Mouse (Mus musculus): Measurements from ENCODE around the gene Hpse2. TPM values are rescaled to one million over a fixed set of nuclear protein-coding genes. Genes with fewer than 3 reads are reported as not detected.

Gene Hpse2
- polyA plus RNA-seq, 1 experiment = not detected

- no peak overlapping the region for H3K4me3 ChIP-seq
- H3ac ChIP-seq (ENCODE audit: control insufficient read depth, insufficient read length) = no peak overlapping the region
- peaks cover 30% of the 10 kb centered on the region for H3K27me3 ChIP-seq (ENCODE audit: control insufficient read depth, insufficient read depth, insufficient read length)
- no peaks in the 10 kb centered on the region for H3K79me2 ChIP-seq (ENCODE audit: control insufficient read depth, insufficient read depth)
- no peak overlapping the region for H3K4me2 ChIP-seq (ENCODE audit: low read depth)
- no peaks in the 10 kb centered on the region for H3K36me3 ChIP-seq (ENCODE audit: control insufficient read depth, insufficient read depth)
- TF ChIP-seq USF1 (IDR thresholded peaks at IDR 0.05; ENCODE audit: low read depth) = no peak
- TF ChIP-seq MYOD1 (IDR thresholded peaks at IDR 0.05; ENCODE audit: control insufficient read depth in 1 of 3, insufficient read length in 2 of 3, low read depth in 2 of 3) = no peak
- TF ChIP-seq MAX (IDR thresholded peaks at IDR 0.05; ENCODE audit: low read depth) = no peak
- TF ChIP-seq POLR2A (IDR thresholded peaks at IDR 0.05; ENCODE audit: insufficient read length, low read depth) = no peak
- TF ChIP-seq SRF (IDR thresholded peaks at IDR 0.05; ENCODE audit: control insufficient read depth, insufficient read length, low read depth) = no peak
- TF ChIP-seq REST (IDR thresholded peaks at IDR 0.05; ENCODE audit: insufficient read depth, insufficient read length) = no peak
- TF ChIP-seq POLR2AphosphoS2 (IDR thresholded peaks at IDR 0.05; ENCODE audit: insufficient read length, low read depth) = no peak
- TF ChIP-seq CEBPB (IDR thresholded peaks at IDR 0.05; ENCODE audit: insufficient read depth, poor library complexity, severe bottlenecking) = no peak
- TF ChIP-seq TCF12 (IDR thresholded peaks at IDR 0.05; ENCODE audit: insufficient read depth, poor library complexity, severe bottlenecking) = no peak
- TF ChIP-seq TCF3 (IDR thresholded peaks at IDR 0.05; ENCODE audit: insufficient read length, low read depth) = no peak
- no peak for TF ChIP-seq MYOG (IDR thresholded peaks at IDR 0.05; ENCODE audit: control insufficient read depth in 1 of 3, insufficient read depth in 1 of 3, insufficient read length in 2 of 3, low read depth in 2 of 3)
- TF ChIP-seq E2F4 (IDR thresholded peaks at IDR 0.05; ENCODE audit: insufficient read depth) = no peak
These were observed 1.9 kb downstream of the Hpse2 start for GRCm38 (mm10) chr19:43386041-43386952.

GRCm38 (mm10) chr19:43385451-43385850 lies 2.7 kb downstream of the Hpse2 start:
- TF ChIP-seq USF1 (IDR thresholded peaks at IDR 0.05; ENCODE audit: low read depth) = no peak
- TF ChIP-seq MYOG (IDR thresholded peaks at IDR 0.05; ENCODE audit: control insufficient read depth in 1 of 3, insufficient read depth in 1 of 3, insufficient read length in 2 of 3, low read depth in 2 of 3) = no peak
- TF ChIP-seq E2F4 (IDR thresholded peaks at IDR 0.05; ENCODE audit: insufficient read depth) = no peak
- no peak for TF ChIP-seq TCF3 (IDR thresholded peaks at IDR 0.05; ENCODE audit: insufficient read length, low read depth)
- no peak for TF ChIP-seq SRF (IDR thresholded peaks at IDR 0.05; ENCODE audit: control insufficient read depth, insufficient read length, low read depth)
- TF ChIP-seq MYOD1 (IDR thresholded peaks at IDR 0.05; ENCODE audit: control insufficient read depth in 1 of 3, insufficient read length in 2 of 3, low read depth in 2 of 3) = no peak
- TF ChIP-seq CEBPB (IDR thresholded peaks at IDR 0.05; ENCODE audit: insufficient read depth, poor library complexity, severe bottlenecking) = no peak
- TF ChIP-seq MAX (IDR thresholded peaks at IDR 0.05; ENCODE audit: low read depth) = no peak
- no peak for TF ChIP-seq REST (IDR thresholded peaks at IDR 0.05; ENCODE audit: insufficient read depth, insufficient read length)
- no peak for TF ChIP-seq TCF12 (IDR thresholded peaks at IDR 0.05; ENCODE audit: insufficient read depth, poor library complexity, severe bottlenecking)
- no peak for TF ChIP-seq POLR2AphosphoS2 (IDR thresholded peaks at IDR 0.05; ENCODE audit: insufficient read length, low read depth)
- TF ChIP-seq POLR2A (IDR thresholded peaks at IDR 0.05; ENCODE audit: insufficient read length, low read depth) = no peak
- no peaks in the 10 kb centered on the region for H3K36me3 ChIP-seq (ENCODE audit: control insufficient read depth, insufficient read depth)
- H3ac ChIP-seq (ENCODE audit: control insufficient read depth, insufficient read length) = no peak overlapping the region
- no peak overlapping the region for H3K4me3 ChIP-seq
- peaks cover 30% of the 10 kb centered on the region for H3K27me3 ChIP-seq (ENCODE audit: control insufficient read depth, insufficient read depth, insufficient read length)
- H3K4me2 ChIP-seq (ENCODE audit: low read depth) = no peak overlapping the region
- no peaks in the 10 kb centered on the region for H3K79me2 ChIP-seq (ENCODE audit: control insufficient read depth, insufficient read depth)

- no peak overlapping the region for H3ac ChIP-seq (ENCODE audit: control insufficient read depth, insufficient read length)
- H3K27me3 ChIP-seq (ENCODE audit: control insufficient read depth, insufficient read depth, insufficient read length) = peaks cover 30% of the 10 kb centered on the region
- H3K4me3 ChIP-seq = no peak overlapping the region
- H3K4me2 ChIP-seq (ENCODE audit: low read depth) = no peak overlapping the region
- no peaks in the 10 kb centered on the region for H3K36me3 ChIP-seq (ENCODE audit: control insufficient read depth, insufficient read depth)
- H3K79me2 ChIP-seq (ENCODE audit: control insufficient read depth, insufficient read depth) = no peaks in the 10 kb centered on the region
- TF ChIP-seq SRF (IDR thresholded peaks at IDR 0.05; ENCODE audit: control insufficient read depth, insufficient read length, low read depth) (no peak), USF1 (IDR thresholded peaks at IDR 0.05; ENCODE audit: low read depth) (no peak), POLR2AphosphoS2 (IDR thresholded peaks at IDR 0.05; ENCODE audit: insufficient read length, low read depth) (no peak), TCF3 (IDR thresholded peaks at IDR 0.05; ENCODE audit: insufficient read length, low read depth) (no peak), REST (IDR thresholded peaks at IDR 0.05; ENCODE audit: insufficient read depth, insufficient read length) (no peak), E2F4 (IDR thresholded peaks at IDR 0.05; ENCODE audit: insufficient read depth) (no peak), POLR2A (IDR thresholded peaks at IDR 0.05; ENCODE audit: insufficient read length, low read depth) (no peak), TCF12 (IDR thresholded peaks at IDR 0.05; ENCODE audit: insufficient read depth, poor library complexity, severe bottlenecking) (no peak), MAX (IDR thresholded peaks at IDR 0.05; ENCODE audit: low read depth) (no peak)
These were observed 3.1 kb downstream of the Hpse2 start for GRCm38 (mm10) chr19:43384978-43385431.

GRCm38 (mm10) chr19:43384346-43384977 lies 3.7 kb downstream of the Hpse2 start:
- peaks cover 30% of the 10 kb centered on the region for H3K27me3 ChIP-seq (ENCODE audit: control insufficient read depth, insufficient read depth, insufficient read length)
- no peaks in the 10 kb centered on the region for H3K79me2 ChIP-seq (ENCODE audit: control insufficient read depth, insufficient read depth)
- TF ChIP-seq MYOG (IDR thresholded peaks at IDR 0.05; ENCODE audit: control insufficient read depth in 1 of 3, insufficient read depth in 1 of 3, insufficient read length in 2 of 3, low read depth in 2 of 3) = no peak
- TF ChIP-seq TCF12 (IDR thresholded peaks at IDR 0.05; ENCODE audit: insufficient read depth, poor library complexity, severe bottlenecking) = no peak
- no peak for TF ChIP-seq TCF3 (IDR thresholded peaks at IDR 0.05; ENCODE audit: insufficient read length, low read depth)
- no peak for TF ChIP-seq CEBPB (IDR thresholded peaks at IDR 0.05; ENCODE audit: insufficient read depth, poor library complexity, severe bottlenecking)
- TF ChIP-seq MAX (IDR thresholded peaks at IDR 0.05; ENCODE audit: low read depth) = no peak
- TF ChIP-seq MYOD1 (IDR thresholded peaks at IDR 0.05; ENCODE audit: control insufficient read depth in 1 of 3, insufficient read length in 2 of 3, low read depth in 2 of 3) = no peak
- no peak for TF ChIP-seq USF1 (IDR thresholded peaks at IDR 0.05; ENCODE audit: low read depth)
- TF ChIP-seq REST (IDR thresholded peaks at IDR 0.05; ENCODE audit: insufficient read depth, insufficient read length) = no peak
- TF ChIP-seq SRF (IDR thresholded peaks at IDR 0.05; ENCODE audit: control insufficient read depth, insufficient read length, low read depth) = no peak
- no peaks in the 10 kb centered on the region for H3K36me3 ChIP-seq (ENCODE audit: control insufficient read depth, insufficient read depth)
- no peak overlapping the region for H3ac ChIP-seq (ENCODE audit: control insufficient read depth, insufficient read length)
- no peak overlapping the region for H3K4me2 ChIP-seq (ENCODE audit: low read depth)
- H3K4me3 ChIP-seq = no peak overlapping the region
